Mouse (Mus musculus) gastrocnemius, adult 2 months (tissue): ENCODE results near the gene Atg7. TPM values are rescaled to one million over a fixed set of nuclear protein-coding genes. Genes with fewer than 3 reads are reported as not detected.

Experiments
- DNase-seq: peaks from one replicate; pipeline ENCODE4 v3.0.0; 2022
- H3K27ac ChIP-seq: fragments of 200-600 bp; 2 replicates; pipeline ENCODE4 v1.8.1; 2022; ENCODE audit warnings: mild to moderate bottlenecking
- H3K4me3 ChIP-seq: fragments of 200-600 bp; 2 replicates; pipeline ENCODE4 v1.8.1; 2022; ENCODE audit warnings: mild to moderate bottlenecking, moderate library complexity
- CTCF ChIP-seq: fragments of 200-600 bp; IDR thresholded peaks from 2 replicates; pipeline ENCODE4 v1.8.1; 2022; ENCODE audit warnings: antibody characterized with exemption, mild to moderate bottlenecking, moderate library complexity
- intact Hi-C: fragments of 180-260 bp; cut with DNase I; formaldehyde crosslinking; loops from one replicate; pipeline ENCODE4 v1.15.1; 2025
- total RNA-seq, 2 experiments: library from RNA; stranded (reverse); gene quantifications; 2 replicates each; pipeline ENCODE4 v1.2.3; 2021

The Atg7 gene
- total RNA-seq, 2 experiments from 2014 or later: 9.6 to 11.5 TPM

DNA sequence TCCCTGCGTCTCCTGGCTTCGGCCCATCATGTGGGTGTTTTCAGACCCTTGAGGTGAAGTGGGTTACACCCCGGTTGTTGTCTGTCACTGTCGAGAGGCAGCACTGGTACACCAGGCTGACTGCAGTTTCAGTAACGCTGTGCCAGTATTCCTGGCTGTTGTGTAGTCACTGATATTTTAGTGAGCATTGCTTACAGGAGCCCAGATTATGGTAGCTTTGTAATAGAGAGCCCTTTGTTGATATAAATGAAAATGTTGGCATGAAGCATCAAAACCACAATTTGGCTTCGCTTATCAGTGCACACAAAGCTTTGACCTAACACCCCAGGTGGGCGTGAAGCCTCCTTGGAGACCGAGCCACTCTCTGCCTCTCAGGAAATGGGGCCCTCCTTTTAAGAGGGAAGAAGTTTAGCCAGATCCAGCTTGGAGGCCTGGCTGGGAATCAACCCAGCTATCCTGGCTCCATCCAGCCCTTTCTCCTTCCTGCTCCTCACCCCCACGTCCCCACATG lies 177.1 kb downstream of the Atg7 start:
- Histone ChIP-seq H3K4me3 (no peak overlapping the region), H3K27ac (peak overlapping the region; percentile 25; the same call in 1 of the 2 replicates)
- intact Hi-C loops: no loop called here
- TF ChIP-seq CTCF: no peak
- DNase-seq: no peak

DNA sequence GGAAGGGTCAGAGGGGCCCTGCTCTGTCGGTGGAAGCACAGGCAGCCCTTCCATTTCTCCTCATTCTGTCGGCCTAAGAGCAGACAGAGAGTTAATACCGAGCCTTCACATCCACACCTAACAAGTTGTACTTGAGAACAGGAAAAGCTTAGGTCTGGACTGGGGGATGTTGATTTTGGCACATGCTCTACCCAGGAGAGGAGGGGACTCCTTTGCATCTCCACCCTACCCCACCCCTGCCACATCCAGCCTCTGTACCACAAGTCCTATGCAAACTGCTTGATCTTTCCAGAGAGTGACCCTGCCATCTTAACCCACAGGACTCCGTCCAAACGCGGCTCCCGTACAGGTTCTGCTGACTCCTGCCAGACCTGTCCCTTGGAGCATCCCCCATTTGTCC lies 178.7 kb downstream of the Atg7 start:
- TF ChIP-seq CTCF: no peak
- no peak overlapping the region for H3K4me3 ChIP-seq
- peak overlapping the region; percentile 28; the same call in 1 of the 2 replicates for H3K27ac ChIP-seq
- intact Hi-C loops: no loop called here
- no peak for DNase-seq

DNA sequence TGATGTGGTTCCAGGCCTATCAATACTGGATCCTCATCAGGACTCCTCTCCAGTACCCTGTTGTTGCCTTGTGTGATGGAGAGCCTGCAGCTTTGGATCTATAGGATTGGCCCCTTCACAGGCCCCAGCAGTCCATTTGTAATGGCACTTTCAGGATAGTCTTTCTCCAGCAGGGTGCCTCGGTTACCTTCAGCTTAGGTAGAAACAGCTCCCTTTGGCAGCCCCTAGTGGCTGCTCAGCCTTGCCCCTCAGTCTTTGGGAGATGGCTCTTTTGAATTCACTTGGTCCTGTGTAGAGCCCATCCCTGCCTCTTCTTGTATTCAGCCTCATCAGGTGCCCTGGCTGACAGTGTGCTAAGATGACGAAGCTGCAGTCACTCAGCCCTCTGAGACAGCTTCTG lies 184.0 kb downstream of the Atg7 start:
- intact Hi-C loops: no loop called here
- no peak for TF ChIP-seq CTCF
- Histone ChIP-seq H3K27ac (no peak overlapping the region), H3K4me3 (no peak overlapping the region)
- DNase-seq: no peak

DNA sequence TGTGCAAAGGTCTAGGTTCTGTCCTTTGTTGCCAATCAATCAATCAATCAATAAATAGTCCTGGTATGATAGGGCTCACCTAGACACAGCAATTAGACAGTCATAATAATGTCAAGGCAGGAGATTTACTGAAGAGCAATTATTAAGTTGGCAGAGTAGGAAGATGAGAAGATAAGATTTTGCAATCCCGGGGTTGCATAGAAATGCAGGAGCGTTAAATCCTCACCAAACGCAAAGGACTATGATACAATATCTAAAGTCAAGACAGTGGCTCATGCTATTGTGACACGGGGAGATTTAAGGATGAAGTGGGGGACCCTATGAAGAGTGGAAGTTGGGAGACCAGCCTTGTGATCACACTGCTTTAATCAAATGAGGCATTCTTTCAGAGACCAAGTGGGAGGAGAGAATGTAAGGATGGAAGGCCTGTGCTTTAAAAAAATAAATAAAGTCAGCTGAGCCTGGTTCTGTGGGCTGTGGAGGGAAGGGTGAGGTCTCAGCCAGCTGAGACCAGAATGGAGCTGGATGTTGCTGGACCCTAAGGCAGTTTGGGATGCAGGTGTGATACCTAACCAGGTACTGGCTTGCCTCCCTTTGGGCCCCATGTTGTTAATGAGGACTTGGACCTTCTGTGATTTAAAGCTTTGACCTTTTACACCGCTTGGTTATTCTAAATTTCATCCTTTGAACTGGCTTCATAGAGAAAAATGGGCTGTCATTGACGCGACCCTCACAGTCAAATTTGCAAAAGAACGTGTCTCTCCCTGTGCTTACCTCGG lies 187.0 kb downstream of the Atg7 start:
- no peak for TF ChIP-seq CTCF
- DNase-seq: no peak
- no peak overlapping the region for H3K4me3 ChIP-seq
- intact Hi-C loops: no loop called here
- no peak overlapping the region for H3K27ac ChIP-seq

DNA sequence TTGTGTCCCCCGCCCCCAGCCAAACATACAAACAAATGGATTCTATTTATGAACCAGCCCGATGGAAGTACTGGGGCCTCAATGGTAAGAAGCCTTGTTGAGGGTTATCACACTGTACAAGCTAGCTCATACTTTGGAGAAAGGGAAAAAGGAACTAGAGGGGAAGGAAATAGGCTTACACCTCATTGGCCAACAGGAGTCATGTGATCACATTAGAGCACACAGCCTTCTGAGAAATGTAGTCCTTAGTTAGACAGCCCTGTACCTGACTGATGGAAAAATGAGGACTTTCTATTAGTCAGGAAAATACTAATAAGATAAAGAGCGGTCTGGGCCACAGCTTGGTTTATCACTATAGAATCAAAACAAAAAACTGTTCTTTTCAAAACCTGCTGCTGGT lies 188.9 kb downstream of the Atg7 start:
- no peak for DNase-seq
- Histone ChIP-seq H3K27ac (peak overlapping the region; percentile 90), H3K4me3 (peak overlapping the region; percentile 17; the same call in 1 of the 2 replicates)
- intact Hi-C loops: loop anchor here (2.0 kb wide), 1 partner anchor 19 kb away; no protein-coding TSS in a partner anchor
- TF ChIP-seq CTCF: no peak

DNA sequence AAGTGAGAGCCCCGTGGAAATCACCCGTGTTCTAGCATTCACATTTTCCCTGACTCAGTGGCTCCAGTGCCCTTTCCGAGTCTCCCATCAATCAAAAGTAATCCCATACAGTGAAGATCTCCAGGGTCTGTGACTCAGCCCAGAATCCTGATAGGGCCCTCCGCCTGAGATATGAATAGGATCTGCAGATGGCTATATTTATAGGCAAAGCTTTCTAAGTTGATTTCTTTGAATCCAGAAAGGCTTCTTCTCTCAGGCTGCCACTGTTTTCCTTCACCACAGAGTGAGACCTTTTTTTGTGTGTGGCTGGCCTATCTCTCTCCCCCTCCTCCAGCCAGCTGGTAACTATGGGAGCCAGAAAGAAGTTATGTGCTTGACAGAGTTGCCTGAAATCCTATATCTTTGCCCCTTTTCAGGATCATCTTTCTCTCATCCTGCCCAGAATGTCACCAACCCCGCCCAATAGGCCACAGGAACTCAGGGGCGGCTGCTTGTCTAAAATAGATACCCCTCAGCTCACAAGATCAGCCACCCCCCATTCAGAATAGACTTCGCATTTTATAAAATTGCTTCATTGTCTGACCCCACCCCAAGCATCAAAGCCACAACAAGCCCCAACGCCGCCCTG lies 190.3 kb downstream of the Atg7 start:
- Histone ChIP-seq H3K4me3 (no peak overlapping the region), H3K27ac (peak overlapping the region; percentile 90)
- intact Hi-C loops: loop anchor here (2.0 kb wide), 1 partner anchor 20 kb away; no protein-coding TSS in a partner anchor
- no peak for TF ChIP-seq CTCF
- peak; percentile 58 for DNase-seq

DNA sequence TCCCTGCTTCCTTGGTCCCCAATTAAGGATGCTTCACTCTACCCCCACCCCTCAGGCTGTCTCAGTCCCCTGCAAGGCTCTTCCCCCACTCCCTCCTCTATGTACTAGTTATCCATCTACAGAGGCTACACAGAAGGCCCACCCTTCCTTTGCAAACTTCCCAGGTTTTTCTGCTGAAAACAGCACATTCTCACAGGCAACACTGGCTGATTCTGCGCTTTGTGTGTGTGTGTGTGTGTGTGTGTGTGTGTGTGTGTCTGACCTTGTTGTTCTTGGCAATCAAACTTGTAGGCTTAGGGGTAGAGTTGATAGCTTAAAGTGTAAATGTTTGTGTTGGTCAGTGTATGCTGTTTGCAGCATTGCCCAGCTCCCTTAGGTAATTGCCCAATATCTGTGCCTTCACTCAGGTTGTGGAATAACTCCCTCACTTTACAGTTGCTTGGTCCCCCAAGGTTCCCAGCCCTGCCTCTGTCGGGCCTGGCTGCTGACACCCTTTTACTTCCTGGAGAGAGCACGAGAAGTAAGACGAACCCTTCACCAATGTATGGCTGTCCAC lies 191.0 kb downstream of the Atg7 start:
- Histone ChIP-seq H3K27ac (peak overlapping the region; percentile 90), H3K4me3 (no peak overlapping the region)
- DNase-seq: no peak
- no peak for TF ChIP-seq CTCF
- intact Hi-C loops: loop anchor here (2.0 kb wide), 1 partner anchor 21 kb away; no protein-coding TSS in a partner anchor

DNA sequence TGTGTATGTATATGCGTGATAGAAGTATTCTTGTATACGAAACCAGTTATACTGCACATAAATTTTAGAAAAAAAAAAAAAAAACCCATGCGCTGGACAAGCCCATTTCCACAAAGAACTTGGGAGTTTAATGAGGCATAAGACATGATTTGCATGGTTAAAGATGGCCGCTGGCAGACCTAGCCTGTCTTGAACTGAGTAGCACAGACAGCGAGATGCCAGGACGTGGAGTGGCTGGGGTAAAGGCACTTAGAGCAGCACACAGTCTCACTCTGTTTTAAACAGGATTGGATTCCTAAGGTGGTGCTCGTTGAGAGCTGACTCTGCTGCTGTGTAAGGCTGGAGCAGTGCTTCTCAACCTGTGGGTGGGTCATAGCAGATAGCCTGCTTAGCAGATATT lies 192.4 kb downstream of the Atg7 start:
- no peak for TF ChIP-seq CTCF
- Histone ChIP-seq H3K4me3 (no peak overlapping the region), H3K27ac (peak overlapping the region; percentile 90)
- DNase-seq: no peak
- intact Hi-C loops: no loop called here

DNA sequence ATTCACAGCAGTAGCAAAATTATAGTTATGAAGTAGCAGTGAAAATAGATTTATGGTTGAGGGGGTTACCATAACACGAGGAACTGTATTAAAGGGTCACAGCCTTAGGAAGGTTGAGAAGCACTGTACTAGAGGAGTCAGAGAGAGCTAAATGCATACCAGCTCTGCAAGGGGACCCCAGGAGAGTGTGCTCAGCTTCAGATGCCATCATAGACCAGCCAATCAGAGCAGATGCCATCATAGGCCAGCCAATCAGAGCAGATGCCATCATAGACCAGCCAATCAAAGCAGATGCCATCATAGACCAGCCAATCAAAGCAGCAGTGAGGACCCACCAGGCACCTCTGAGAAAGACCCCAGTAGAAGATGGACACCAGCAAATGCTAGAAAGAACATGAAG lies 192.9 kb downstream of the Atg7 start:
- intact Hi-C loops: no loop called here
- no peak for TF ChIP-seq CTCF
- no peak for DNase-seq

DNA sequence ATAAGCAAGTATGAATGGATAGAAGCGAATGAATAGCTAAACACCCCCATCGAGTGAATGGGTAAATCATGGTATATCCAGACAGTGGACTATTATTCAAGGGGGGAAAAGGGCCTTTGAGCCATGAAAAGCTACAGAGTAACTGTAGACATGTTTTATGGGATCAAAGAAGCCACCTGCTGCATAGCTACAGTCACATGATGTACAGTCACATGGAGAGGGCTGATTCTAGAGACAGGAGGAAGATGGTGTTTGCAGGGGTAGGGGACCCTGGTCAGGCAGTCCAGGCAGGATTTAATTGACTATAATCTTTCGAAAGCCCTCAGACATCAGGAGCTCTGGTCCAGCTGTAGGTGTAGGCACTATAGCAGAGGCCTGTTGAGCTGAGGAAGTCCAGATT lies 193.5 kb downstream of the Atg7 start:
- peak overlapping the region; percentile 59 for H3K27ac ChIP-seq
- no peak overlapping the region for H3K4me3 ChIP-seq
- TF ChIP-seq CTCF: no peak
- intact Hi-C loops: no loop called here
- DNase-seq: no peak

More for the DNA sequence above, 192.9 kb downstream of the Atg7 start:
- H3K4me3 ChIP-seq: no peak overlapping the region
- peak overlapping the region; percentile 90; the same call in 1 of the 2 replicates for H3K27ac ChIP-seq

DNA sequence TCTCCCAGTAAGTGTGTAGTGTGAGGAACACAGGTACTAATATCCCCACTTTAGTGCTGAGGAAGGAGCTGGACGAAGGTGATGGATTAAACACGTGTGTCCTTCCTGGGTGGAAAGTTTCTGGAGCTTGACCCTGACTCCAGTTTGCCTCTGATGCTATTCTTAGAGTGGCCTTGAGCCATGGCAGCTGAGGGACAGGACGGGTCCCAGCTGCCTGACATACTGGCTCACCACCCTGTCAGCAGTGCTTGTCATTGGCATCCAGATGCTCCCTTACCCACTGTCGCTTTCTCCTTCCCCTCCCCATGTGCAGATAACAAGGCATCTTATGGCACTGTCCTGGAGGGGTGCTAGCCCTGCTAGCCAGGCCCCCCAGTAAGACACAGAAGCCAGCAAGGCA lies 196.0 kb downstream of the Atg7 start:
- intact Hi-C loops: no loop called here
- peak; percentile 79 for DNase-seq
- no peak overlapping the region for H3K4me3 ChIP-seq
- TF ChIP-seq CTCF: no peak
- H3K27ac ChIP-seq: peak overlapping the region; percentile 74

DNA sequence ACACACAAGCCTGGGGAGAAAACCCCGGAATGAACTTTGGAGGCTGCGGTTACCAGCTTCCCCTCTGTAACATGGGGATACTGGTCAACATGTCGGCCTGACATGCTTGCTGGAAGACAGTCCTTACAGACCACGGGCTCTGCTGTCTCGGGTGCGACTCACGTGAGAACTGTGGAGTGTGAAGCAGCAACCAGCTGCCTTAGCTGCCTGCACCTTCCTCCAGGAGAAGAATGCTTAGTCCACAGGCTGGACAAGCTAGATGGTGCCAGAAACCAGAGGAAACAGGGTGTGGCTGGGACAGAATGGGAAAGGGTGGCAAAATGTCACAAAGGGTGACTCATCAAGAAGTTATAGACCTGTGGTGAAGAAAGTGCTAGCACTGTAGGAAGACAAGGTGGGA lies 197.1 kb downstream of the Atg7 start:
- peak overlapping the region; percentile 74 for H3K27ac ChIP-seq
- TF ChIP-seq CTCF: no peak
- DNase-seq: no peak
- H3K4me3 ChIP-seq: no peak overlapping the region
- intact Hi-C loops: no loop called here

DNA sequence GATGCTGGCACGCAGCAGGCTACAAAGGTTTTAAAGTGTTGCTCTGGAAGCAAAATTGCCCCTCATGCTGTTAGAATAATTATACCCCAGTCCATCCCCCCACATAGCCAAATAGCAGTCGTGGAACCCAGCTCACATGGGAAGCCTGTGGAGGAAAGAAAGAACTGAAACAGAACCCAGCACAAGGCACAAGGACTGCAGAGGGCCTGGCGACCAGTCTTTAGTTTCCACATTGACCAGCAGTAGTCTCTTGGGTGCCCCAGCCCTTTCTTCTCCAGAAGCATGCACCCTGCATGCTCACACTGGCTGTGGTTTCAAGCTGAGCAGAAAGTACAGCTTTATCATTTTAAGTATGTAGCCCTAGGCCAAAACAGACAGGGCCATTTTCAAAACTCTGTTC lies 199.2 kb downstream of the Atg7 start:
- no peak overlapping the region for H3K4me3 ChIP-seq
- peak overlapping the region; percentile 74; the same call in 1 of the 2 replicates for H3K27ac ChIP-seq

More for the DNA sequence above, 199.2 kb downstream of the Atg7 start:
- DNase-seq: no peak
- TF ChIP-seq CTCF: no peak
- intact Hi-C loops: no loop called here
